Mouse (Mus musculus) embryonic fibroblast, embryonic 13.5 days (primary cell): ENCODE results near the gene Daam1.

Experiments
- CTCF ChIP-seq: IDR thresholded peaks from 2 replicates; pipeline ENCODE4 v1.5.1; 2011; ENCODE audit warnings: mild to moderate bottlenecking, control low read depth, low read length, moderate library complexity, borderline replicate concordance; ENCODE audit not compliant: insufficient read depth
- POLR2A ChIP-seq: IDR thresholded peaks from 2 replicates; pipeline ENCODE4 v1.6.1; 2011; ENCODE audit warnings: low read depth, mild to moderate bottlenecking, control low read depth, low read length, moderate library complexity

DNA sequence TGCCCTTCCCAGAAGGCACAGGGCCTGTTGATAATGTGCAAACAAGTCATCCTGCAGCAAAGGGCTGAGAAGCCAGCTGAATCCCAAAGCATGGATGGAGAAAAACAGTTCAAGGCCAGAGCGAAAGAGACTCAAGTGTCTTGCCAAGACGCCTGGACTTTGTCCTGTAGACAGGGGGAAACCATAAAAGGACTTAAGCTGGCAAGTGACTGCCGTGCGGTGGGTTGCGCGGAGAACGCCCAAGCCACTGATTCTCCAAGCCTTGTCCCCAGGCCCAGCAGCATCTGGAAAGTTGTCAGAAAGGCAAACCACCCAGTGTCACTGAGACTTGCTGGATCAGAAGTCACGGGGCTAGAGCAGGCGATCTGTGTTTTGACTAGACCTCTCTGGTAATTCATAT is 22.2 kb upstream of the Daam1 start:
- TF ChIP-seq CTCF (no peak), POLR2A (no peak)
